Mouse (Mus musculus) inflammation-experienced regulatory T-cells, adult 6 months (primary cell): ENCODE results near the gene Slc9a5. TPM values are rescaled to one million over a fixed set of nuclear protein-coding genes. Genes with fewer than 3 reads are reported as not detected.

Source experiments
- ATAC-seq: one replicate; pipeline ENCODE4 v1.8.0; 2017
- polyA plus RNA-seq, 3 experiments: library from polyadenylated mRNA; unstranded; fragments of 100-300 nt; shearing (Covaris generic); gene quantifications; one replicate each; pipeline ENCODE4 v1.2.1; 2017

Gene Slc9a5
- 1 to 10 TPM in 1 of 3 experiments, under 1 TPM in 2; 0.28 to 1.3 (median 0.42) TPM for polyA plus RNA-seq

DNA sequence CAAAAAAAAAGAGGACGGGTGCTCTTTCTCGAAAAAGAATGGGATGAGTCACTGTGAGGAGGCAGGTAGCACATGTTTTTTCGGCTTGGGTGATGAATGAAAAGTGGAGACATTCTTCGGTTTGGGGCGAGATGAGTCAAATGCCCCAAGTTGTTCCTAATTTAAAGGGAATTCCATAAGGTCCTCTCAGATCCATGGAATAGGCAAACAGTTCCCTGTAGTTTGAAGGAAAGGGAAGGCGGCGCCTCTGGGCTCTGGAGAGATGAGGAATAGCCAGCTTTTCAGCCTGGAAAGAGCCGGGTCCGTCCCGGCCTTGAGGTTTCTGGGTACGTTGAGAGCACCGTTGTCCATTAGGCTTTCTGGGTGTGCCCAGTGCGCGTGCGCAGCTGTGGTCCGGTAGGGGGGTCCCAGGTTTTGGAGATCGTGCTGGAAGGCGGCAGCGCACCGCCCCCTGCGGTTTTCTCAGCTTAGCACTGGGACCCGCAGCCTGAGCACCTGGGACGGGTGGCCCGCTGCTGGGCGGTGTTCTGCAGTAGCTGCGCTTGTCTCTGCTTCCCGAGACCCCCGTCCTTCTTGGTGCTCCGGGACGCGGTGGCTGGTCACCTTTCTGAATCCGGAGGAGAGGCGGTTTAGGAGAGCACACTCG is at the start of gene Slc9a5:
Gene Slc9a5 (plus strand): TSS at position 394 of the 646 bp plus-strand sequence.
- no peak for ATAC-seq

DNA sequence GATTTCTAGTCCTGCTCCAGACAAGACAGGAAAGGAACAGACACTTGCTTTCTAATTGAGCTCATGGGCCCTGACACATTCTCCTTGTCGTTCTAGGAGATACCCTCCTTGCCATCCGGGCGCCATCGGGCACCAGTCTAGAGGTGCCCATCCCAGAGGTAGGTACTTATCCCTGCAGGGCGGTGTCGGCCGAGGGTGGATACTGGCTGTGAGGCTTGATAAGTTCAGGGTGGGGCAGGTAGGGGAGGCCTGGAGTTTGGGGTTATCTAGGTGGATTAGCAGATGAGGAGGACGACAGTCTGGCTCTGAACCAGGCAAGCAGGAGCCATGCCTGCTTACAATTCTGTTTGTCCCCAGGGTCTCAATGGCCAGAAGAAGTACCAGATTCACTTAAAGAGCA is 48.7 kb upstream of the Slc9a5 start:
- no peak for ATAC-seq

GRCm38 (mm10) chr8:105303396-105303795 is 45.2 kb upstream of the Slc9a5 start:
- ATAC-seq = peak; percentile 12

- no peak for ATAC-seq
These were observed 44.8 kb upstream of the Slc9a5 start for GRCm38 (mm10) chr8:105303874-105304273.

DNA sequence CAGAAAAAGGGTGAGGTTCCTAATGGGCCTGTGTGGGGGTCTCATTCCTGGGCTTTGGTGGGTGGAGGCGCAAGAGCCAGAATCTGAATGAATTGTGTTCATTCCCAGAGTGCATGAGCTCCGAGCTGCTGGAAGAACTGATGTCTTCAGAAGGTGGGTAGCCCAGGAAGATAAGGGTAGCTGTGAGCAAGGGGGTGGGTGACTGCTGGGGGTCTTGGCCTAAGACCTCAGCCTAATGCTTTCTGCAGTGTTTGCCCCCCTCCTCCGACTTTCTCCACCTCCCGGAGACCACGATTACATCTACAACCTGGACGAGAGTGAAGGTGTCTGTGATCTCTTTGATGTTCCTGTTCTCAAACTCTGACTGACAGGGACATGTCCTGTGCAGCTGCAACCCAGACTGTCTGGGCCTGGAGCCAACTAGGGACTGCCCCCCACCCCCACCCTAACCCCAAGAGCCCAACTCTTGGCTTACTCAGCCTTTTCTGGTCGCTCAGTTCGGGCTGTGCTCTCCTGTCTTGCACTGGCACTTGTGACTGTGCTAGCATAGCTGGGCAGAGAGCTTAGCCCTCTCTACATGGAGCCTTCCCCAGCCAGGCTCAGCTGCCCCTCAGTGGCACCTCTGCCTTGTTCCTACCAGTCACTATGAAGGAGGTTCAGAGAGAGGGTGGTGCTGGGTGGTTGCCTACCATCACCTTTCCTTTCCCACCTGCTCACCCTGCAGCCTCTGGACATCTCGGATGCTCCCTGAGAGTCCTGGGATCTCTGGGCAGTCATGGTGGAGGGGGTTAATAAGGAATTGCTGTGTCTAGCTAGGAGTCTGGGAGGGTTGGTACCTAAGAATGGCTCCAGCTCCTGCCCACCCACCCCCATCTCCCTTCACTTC is 44.1 kb upstream of the Slc9a5 start:
- peak; percentile 77 for ATAC-seq

DNA sequence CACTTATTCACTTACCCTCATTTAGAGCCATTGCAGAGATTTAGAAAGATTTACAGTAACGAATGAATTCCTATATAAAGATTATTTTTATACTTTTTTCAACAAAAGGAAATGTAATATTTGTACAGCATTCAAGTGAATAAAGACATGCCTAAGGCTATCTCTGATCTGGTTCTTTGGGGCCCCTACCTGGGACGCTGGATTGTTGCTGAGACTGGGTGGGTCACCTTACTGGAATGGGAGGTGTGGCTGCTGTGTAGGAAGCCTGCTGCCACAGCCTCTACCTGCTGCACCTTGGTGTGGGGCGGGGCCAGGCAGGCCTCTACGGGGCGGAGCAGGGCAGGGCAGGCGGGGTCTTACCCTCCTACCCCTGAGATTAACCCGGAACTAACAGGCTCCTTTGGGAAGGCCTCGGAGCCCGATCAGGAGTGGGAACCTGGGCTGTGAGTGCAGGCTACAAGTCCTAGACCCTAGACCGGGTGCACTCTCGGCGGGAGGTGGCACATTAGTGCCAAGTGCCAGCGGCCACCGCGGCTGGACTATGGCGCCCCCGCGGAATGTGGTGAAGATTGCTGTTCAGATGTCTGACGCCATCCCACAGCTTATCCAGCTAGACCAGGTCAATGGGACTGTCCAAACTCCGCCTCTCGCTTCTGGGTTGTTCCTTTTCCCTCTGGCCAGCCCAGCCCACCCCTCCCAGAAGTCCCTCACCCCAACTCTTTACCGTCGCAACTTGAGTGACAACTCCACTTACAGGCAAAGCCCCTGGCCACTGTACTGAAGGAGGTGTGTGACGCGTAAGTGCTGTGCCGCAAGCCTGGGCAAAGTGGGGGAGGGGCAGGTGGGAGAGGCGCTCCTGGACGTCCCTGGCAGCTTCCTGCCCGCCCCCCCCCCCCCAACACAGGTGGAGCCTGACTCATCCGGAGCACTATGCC is 43.2 kb upstream of the Slc9a5 start, which contains the start of gene Elmo3:
Gene Elmo3 (plus strand): TSS at position 391 of the 935 bp plus-strand sequence.
- ATAC-seq = peak; percentile 28

DNA sequence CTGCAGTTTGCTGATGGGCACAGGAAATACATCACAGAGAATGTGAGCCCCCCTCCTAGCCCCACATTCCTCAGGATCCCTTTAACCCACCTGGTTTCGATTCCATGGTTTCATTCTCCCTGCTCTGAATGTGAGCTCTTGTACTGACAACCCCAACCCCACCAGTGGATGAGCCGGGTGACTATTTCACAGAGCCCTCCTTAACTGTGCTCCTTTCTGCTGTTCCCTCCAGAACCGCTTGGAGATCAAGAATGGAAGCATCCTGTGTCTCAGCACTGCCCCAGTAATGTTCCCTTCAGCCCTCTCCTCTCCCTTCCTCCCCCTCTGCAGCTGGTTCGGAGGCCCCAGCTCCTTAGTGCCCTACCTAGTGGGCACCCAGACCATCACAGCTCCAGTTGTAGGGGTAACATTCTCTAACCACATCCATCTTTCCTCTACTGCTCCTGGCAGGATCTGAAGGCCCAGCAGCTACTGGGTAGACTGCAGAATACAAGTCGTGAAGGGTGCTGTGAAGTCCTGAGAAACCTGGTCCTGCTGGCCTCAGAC is 42.4 kb upstream of the Slc9a5 start:
- ATAC-seq = peak; percentile 13

GRCm38 (mm10) chr8:105307670-105308069 is 41.0 kb upstream of the Slc9a5 start:
- no peak for ATAC-seq

DNA sequence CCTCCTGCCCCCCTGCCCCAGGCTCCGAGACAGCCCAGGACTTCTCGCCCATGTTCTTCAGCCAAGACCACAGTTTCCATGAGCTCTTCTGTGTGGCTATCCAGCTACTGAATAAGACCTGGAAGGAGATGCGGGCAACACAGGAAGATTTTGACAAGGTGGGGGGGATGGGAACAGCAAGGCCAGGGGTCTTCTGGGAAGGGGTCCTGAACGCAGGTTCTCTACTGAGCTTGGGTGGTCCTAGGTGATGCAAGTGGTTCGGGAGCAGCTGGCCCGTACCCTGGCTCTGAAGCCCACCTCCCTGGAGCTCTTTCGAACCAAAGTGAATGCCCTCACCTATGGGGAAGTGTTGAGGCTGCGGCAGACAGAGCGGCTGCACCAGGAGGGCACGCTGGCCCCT is 40.2 kb upstream of the Slc9a5 start:
- no peak for ATAC-seq

DNA sequence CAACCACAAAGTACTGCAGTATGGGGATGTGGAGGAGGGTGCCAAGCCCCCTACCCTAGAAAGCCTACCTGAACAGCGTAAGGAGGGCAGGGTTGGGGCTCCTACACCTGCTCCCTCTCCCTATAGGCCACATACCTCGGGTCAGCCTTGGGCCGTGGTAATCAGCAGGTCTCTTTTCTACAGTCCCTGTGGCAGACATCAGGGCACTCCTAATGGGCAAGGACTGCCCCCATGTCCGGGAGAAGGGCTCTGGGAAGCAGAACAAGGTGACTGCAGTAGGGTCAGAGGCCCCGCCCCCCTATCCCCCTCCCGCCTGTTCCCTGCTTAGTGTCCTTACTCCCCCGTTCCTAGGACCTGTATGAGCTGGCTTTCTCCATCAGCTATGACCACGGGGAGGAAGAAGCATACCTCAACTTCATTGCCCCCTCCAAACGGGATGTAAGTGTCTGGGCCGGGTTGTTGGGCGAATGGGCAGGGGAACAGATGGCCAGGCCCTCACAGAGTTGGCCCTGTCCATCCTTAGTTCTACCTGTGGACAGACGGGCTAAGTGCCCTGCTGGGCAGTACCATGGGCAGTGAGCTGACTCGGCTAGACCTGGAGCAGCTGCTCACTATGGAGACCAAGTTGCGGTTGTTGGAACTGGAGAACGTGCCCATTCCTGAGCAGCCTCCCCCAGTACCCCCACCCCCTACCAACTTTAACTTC is 39.3 kb upstream of the Slc9a5 start:
- no peak for ATAC-seq

- ATAC-seq = no peak
These were observed 38.5 kb upstream of the Slc9a5 start for GRCm38 (mm10) chr8:105310118-105310517.

DNA sequence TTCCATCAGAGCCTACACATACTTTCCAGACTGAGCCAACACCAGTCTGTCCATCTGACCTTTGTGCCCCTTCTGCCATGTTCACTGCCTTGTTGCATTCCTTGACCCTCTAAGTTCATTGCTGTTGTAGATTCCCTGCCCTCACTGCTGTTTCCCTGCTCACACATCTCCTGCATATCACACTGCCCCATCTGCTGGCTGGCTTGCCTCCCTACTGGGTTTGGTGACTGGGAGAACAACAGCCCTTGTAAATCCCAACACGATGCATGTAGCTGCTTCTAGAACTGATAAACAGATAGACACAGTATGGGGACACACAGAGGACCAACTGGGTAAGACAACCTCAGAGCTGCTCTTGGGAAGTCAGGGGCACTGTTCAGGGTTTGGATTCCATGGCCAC is 36.9 kb upstream of the Slc9a5 start:
- no peak for ATAC-seq

DNA sequence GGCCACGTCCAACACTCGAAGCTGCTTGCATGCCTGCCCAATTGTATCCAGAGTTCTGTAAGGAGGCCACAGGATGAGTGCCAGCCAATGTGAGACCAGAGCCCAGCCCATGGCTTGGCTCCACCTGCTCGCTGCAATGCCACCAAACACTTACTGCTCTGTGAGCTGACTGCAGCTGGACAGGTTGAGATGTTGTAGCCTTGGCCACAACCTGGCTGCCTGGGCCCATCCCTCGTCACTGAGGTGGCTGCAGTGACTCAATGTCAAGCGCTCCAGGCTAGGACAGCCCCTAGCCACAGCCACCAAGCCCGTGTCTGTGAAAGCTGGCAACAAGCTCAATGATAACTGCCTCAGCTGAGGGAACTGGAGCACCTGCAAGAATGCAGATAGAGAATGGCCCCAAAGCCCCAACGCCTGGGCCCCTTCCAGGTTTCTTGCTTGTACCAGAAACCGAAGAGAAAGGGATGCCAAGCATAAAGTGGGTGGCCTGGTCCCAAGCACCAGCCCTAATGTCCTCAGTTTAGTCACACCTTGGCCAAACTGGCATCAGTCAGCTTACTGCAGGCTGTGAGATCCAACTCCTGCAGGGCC is 35.7 kb upstream of the Slc9a5 start:
- ATAC-seq = no peak

- ATAC-seq = no peak
These were observed 34.8 kb upstream of the Slc9a5 start for GRCm38 (mm10) chr8:105313622-105314402.

- ATAC-seq = no peak
These were observed 33.4 kb upstream of the Slc9a5 start for GRCm38 (mm10) chr8:105315073-105315769.

DNA sequence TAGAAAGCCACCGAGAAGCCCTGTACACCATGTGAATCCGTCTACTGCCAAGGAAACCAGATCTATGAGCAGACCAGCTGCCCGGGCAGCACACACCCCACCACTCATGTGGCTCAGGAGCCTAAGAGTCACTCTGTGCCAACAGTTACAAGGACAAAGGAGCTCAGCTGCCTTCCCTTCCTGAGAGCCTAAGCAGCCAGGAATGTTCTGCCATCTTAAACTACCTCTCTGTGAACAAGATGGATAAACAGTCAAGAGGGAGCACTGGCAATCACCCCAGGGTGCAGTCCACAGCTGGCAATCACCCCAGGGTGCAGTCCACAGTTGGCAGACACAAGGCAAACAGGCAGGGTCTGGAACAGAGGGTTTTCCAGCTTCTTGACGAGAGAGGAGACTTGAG is 30.7 kb upstream of the Slc9a5 start:
- no peak for ATAC-seq

- ATAC-seq = no peak
These were observed 29.9 kb upstream of the Slc9a5 start for GRCm38 (mm10) chr8:105318662-105319190.

DNA sequence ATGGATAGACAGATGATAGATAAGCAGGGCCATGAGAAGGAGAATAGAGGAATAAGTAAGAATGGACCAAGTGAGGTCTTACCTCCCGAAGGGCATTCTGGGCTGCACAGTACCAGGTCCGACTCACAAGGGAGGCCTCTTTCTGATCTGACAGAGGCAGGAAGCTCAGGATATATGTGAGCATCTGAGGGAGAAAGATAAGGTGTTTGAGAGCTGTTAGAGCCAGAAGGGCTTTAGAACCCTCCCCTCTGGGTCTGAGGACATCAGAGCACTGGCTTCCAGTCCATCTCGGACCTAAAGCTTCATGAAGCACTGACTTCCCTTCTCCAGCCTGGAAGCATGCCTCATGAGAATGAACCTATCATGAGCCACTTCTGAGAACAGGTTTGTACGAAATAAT is 25.5 kb upstream of the Slc9a5 start:
- no peak for ATAC-seq

DNA sequence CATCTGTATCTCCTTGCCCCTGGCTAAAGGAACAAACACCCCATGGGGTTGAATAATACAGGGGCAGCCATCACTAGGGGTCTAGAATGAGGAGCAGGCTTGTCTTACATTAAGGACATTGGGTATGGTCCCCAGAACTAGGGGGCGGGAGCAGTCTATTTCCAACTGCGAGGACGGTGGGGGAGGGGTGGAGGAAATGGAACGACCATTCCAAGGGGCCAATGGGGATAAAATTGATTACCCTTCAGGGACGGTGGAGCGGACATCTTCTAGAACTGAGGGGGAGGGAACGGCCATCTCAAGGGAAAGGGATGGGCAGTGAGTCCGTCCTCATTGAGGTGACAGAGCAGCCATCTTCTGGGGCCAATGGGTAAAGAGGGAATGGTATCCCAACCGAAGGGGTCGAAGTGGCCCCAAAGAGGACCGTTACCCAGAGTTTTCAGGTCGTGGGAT is 23.0 kb upstream of the Slc9a5 start:
- no peak for ATAC-seq
